Mouse (Mus musculus) heart, postnatal 0 days (tissue): ENCODE data around the gene Kcnj12. TPM values are rescaled to one million over a fixed set of nuclear protein-coding genes. Genes with fewer than 3 reads are reported as not detected.

Source experiments
- ATAC-seq: fragments of 200-750 bp; cut with Nextera tagmentation; 2 replicates; pipeline ENCODE4 v1.8.0; 2017; ENCODE audit warnings: low read depth, moderate number of reproducible peaks, moderate library complexity; ENCODE audit not compliant: insufficient read depth
- DNase-seq: peaks from one replicate; pipeline ENCODE4 v3.0.0-alpha.2; 2016; ENCODE audit warnings: low spot score
- H3K27ac ChIP-seq: fragments of 300-500 bp; sonication (generic); 2 replicates; pipeline ENCODE4 v1.5.1; 2014; ENCODE audit warnings: low read depth, mild to moderate bottlenecking
- H3K27me3 ChIP-seq: fragments of 300-500 bp; sonication (generic); 2 replicates; pipeline ENCODE4 v1.6.1; 2014; ENCODE audit warnings: low read length, mixed read lengths; ENCODE audit not compliant: control insufficient read depth, insufficient read depth
- H3K36me3 ChIP-seq: fragments of 300-500 bp; sonication (generic); replicated peaks from 2 replicates; pipeline ENCODE4 v1.6.1; 2014; ENCODE audit warnings: low read length, mixed read lengths; ENCODE audit not compliant: control insufficient read depth, insufficient read depth
- H3K4me1 ChIP-seq: fragments of 300-500 bp; sonication (generic); 2 replicates; pipeline ENCODE4 v1.6.1; 2014; ENCODE audit warnings: antibody characterized with exemption; ENCODE audit not compliant: control insufficient read depth, insufficient read depth
- H3K4me2 ChIP-seq: fragments of 300-500 bp; sonication (generic); 2 replicates; pipeline ENCODE4 v1.6.1; 2014; ENCODE audit warnings: low read depth, mild to moderate bottlenecking, low read length, moderate library complexity
- H3K4me3 ChIP-seq: fragments of 300-500 bp; sonication (generic); 2 replicates; pipeline ENCODE4 v1.5.1; 2014; ENCODE audit warnings: low read depth, low read length
- H3K9ac ChIP-seq: fragments of 300-500 bp; sonication (generic); replicated peaks from 2 replicates; pipeline ENCODE4 v1.6.1; 2014; ENCODE audit warnings: low read depth, low read length, mixed read lengths
- H3K9me3 ChIP-seq: fragments of 300-500 bp; sonication (generic); replicated peaks from 2 replicates; pipeline ENCODE4 v1.6.1; 2016; ENCODE audit warnings: low read length; ENCODE audit not compliant: control insufficient read depth
- CTCF ChIP-seq: IDR thresholded peaks from 2 replicates; pipeline ENCODE4 v1.5.1; 2016; ENCODE audit warnings: antibody characterized with exemption, control low read depth, low read depth
- EP300 ChIP-seq: IDR thresholded peaks from 2 replicates; pipeline ENCODE4 v1.6.1; 2016; ENCODE audit warnings: antibody characterized with exemption, low read depth
- WGBS: fragments of 180-500 bp; shearing (Covaris S2); extraction: QIAGEN DNeasy Blood & Tissue Kit; methylation state at CpG from one replicate; pipeline ENCODE4 v1.1.7; 2014; 5-methylcytosine and 5-hydroxymethylcytosine counted together
- polyA plus RNA-seq: library from polyadenylated mRNA; unstranded; fragments of >200 nt; fragmentation: Nextera tagmentation; extraction: Ambion mirVana; gene quantifications from 2 replicates; pipeline ENCODE4 v1.2.1, GENCODE M21; 2015
- total RNA-seq: library from RNA; depleted of rRNA; stranded (reverse); fragments of >200 nt; gene quantifications from 2 replicates; pipeline ENCODE4 v1.2.3, GENCODE M21; 2014; ENCODE audit warnings: low replicate concordance

Gene Kcnj12
- total and polyA plus RNA-seq, 2 experiments from 2014 or later, result 10.8 to 69.3 TPM

DNA sequence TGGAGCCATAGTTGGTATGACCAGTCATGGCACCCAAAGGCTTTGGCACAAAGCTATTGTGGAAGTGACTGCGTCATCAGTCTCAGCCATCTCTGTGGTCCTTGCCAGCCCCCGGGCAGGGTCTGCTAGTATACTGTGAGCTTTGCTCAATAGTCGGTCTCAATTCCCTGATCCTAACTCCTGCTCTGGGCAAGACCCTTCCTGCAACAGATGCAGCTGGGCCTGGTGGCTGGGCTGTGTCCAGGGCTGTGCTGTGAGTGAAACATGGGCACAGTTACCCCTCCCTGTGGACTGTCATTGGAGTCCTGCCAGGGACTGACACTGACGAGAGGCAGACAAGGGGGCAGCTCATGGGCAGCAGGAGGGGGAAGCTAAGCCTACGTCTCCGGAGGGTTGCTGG, 2.6 kb downstream of the Kcnj12 start:
- peak overlapping the region; percentile 68 for H3K4me2 ChIP-seq
- TF ChIP-seq EP300, result no peak
- no peak for TF ChIP-seq CTCF
- H3K4me3 ChIP-seq, result peak overlapping the region; percentile 7; the same call in 1 of the 2 replicates
- peaks cover 34% of the 10 kb centered on the region for H3K27me3 ChIP-seq
- no peaks in the 10 kb centered on the region for H3K36me3 ChIP-seq
- H3K27ac ChIP-seq, result peak overlapping the region; percentile 90
- H3K9ac ChIP-seq, result no peak overlapping the region; the same call in 1 of the 2 replicates
- peaks cover 54% of the 10 kb centered on the region for H3K4me1 ChIP-seq
- H3K9me3 ChIP-seq, result no peaks in the 10 kb centered on the region
- DNase-seq (peak; percentile 55), ATAC-seq (peak; percentile 59)
- 30% methylated on average over 6 of the region's 6 CpGs for WGBS

DNA sequence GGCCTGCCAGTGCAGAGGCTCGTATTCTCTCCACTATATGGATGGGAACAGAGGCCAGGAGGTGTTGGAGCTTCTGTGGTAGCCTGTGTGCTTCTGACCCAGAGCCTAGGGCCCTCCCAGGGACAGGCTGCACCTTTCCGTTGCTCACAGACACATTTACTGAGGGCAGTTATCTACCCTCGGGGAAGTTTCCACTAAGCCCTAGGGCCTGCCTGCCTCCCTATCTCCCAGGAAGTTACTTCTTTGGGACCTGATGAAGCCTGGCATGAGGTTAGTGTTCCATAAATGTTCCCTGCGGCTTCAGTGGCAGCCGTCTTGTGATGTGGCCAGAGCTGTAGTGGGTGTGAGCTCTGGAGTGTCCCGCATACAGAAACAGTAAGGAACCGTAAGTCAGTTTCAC, 3.2 kb downstream of the Kcnj12 start:
- peak overlapping the region; percentile 7; the same call in 1 of the 2 replicates for H3K4me3 ChIP-seq

DNA sequence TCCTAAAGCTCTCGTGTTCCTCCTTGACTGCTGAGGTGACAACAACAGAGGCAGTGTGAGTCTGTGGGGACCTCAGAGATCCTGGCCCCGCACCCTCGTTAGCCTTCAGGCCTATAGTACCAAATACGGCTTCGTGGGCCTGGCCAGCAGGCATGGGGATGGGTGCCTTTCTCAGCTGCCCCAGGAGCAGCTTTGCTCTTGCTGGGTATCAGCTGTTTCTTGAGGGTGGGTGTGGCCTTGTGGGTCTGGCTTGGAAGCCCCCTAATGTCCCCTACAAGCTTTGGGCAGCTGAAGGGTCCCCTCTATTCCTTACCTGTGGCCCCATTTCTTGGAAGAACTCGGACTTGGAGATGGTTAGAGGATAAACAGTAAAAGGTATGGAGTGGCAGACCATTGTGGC, 4.0 kb downstream of the Kcnj12 start:
- peaks cover 54% of the 10 kb centered on the region for H3K4me1 ChIP-seq
- H3K27ac ChIP-seq, result peak overlapping the region; percentile 90
- TF ChIP-seq CTCF, result no peak
- TF ChIP-seq EP300, result no peak
- H3K36me3 ChIP-seq, result no peaks in the 10 kb centered on the region
- no peak for DNase-seq
- 83% methylated on average over 6 of the region's 6 CpGs for WGBS
- H3K9me3 ChIP-seq, result no peaks in the 10 kb centered on the region
- peaks cover 30% of the 10 kb centered on the region for H3K27me3 ChIP-seq
- no peak overlapping the region for H3K4me3 ChIP-seq
- H3K4me2 ChIP-seq, result peak overlapping the region; percentile 22
- no peak overlapping the region for H3K9ac ChIP-seq
- no peak for ATAC-seq

More for the DNA sequence above, 3.2 kb downstream of the Kcnj12 start:
- H3K9me3 ChIP-seq, result no peaks in the 10 kb centered on the region
- H3K9ac ChIP-seq, result no peak overlapping the region
- no peaks in the 10 kb centered on the region for H3K36me3 ChIP-seq
- peak overlapping the region; percentile 68 for H3K4me2 ChIP-seq
- H3K27ac ChIP-seq, result peak overlapping the region; percentile 90
- H3K4me1 ChIP-seq, result peaks cover 54% of the 10 kb centered on the region
- DNase-seq (peak; percentile 76), ATAC-seq (peak; percentile 67)
- 31% methylated on average over 7 of the region's 7 CpGs for whole genome bisulfite sequencing
- TF ChIP-seq CTCF, result no peak
- peak; percentile 30; the same call in 1 of the 2 replicates for TF ChIP-seq EP300
- peaks cover 34% of the 10 kb centered on the region for H3K27me3 ChIP-seq

DNA sequence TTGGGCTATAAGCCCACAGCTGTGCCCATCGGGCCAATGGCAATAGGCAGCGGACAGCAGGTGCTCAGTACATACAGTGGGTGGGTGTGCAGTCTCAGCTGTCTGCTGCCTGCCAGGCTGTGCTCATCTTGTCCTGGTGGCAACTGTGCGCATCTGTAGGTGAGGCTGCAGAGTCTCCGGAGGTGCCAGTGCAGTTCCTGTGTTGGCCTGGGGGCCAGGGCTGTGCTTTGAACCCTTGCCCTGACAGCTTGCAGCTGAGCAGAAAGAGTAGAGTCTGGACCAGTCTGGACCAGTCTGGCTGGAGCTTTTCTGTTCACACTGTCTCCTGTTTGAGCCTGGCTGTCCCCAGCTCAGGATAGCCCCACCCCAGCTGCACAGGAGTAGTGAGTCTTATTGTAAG, 4.8 kb downstream of the Kcnj12 start:
- ATAC-seq (no peak), DNase-seq (no peak)
- Histone ChIP-seq H3K9ac (no peak overlapping the region), H3K27me3 (peaks cover 22% of the 10 kb centered on the region), H3K36me3 (no peaks in the 10 kb centered on the region), H3K4me3 (no peak overlapping the region), H3K4me2 (no peak overlapping the region), H3K4me1 (peaks cover 54% of the 10 kb centered on the region), H3K27ac (peak overlapping the region; percentile 71), H3K9me3 (no peaks in the 10 kb centered on the region)
- TF ChIP-seq EP300 (no peak), CTCF (no peak)
- 89% methylated on average over 4 of the region's 4 CpGs for WGBS

DNA sequence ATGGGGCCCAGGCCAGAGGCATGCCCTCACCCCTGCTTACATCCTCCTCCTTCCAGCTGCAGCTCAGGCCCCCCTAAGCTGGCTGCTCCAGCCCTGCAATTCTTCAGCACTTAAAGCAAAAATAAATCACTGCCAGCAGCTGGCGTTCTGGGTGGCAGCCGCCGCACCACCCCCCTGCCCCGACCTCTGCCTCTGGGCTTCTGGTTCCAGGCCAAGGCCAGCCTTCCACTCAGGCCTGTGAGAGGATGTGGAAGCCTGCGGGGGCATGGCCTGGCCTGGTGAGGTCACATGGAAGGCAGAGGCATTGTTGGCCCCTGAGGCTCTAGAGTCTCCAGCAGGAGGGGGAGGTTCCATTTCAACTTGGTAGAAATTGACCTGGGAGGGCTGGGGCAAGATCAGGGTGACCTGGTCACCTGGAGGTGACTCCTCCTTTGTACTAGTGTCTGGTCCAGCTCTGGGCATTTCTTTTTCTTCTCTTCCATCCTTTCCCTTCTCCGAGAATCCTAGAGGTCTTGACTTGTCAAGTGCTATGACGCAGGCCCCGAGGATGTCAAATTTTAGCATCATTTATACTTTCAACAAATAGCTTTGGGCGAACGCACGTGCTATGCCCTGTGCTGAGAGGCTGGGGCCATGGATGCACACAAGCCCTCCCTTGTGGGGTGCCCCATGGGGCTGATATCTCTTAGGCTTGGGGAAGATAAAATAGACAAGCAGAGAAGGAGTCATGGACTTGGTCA, 6.0 kb downstream of the Kcnj12 start:
- DNase-seq, result peak; percentile 53

More for the DNA sequence above, 6.0 kb downstream of the Kcnj12 start:
- Histone ChIP-seq H3K4me2 (no peak overlapping the region), H3K4me1 (peaks cover 53% of the 10 kb centered on the region), H3K9me3 (no peaks in the 10 kb centered on the region), H3K27me3 (peaks cover 10% of the 10 kb centered on the region), H3K36me3 (no peaks in the 10 kb centered on the region), H3K4me3 (no peak overlapping the region), H3K27ac (peak overlapping the region; percentile 71), H3K9ac (no peak overlapping the region)
- peak; percentile 52 for ATAC-seq
- 47% methylated on average over 11 of the region's 11 CpGs for WGBS
- TF ChIP-seq EP300 (no peak), CTCF (no peak)
